Mouse (Mus musculus) spleen, adult 2 months (tissue): Measurements from ENCODE around the gene Arhgap45. TPM values are rescaled to one million over a fixed set of nuclear protein-coding genes. Genes with fewer than 3 reads are reported as not detected.

ENCODE experiments used
- DNase-seq, 2 experiments: peaks; one replicate each; pipeline versions ENCODE4 v3.0.0 to v3.0.0-alpha.2; 2012 to 2021; ENCODE audit warnings: low spot score in 2 of 2, low read depth in 1 of 2
- H3K27ac ChIP-seq: fragments of 200-500 bp; 2 replicates; pipeline ENCODE4 v1.5.1; 2012; ENCODE audit warnings: low read length, inconsistent platforms; ENCODE audit not compliant: insufficient read depth
- H3K27me3 ChIP-seq: fragments of 200-500 bp; 2 replicates; pipeline ENCODE4 v1.6.1; 2012; ENCODE audit warnings: mild to moderate bottlenecking, moderate library complexity, low read length, inconsistent platforms; ENCODE audit not compliant: control insufficient read depth, insufficient read depth
- H3K36me3 ChIP-seq: fragments of 200-500 bp; 2 replicates; pipeline ENCODE4 v1.6.1; 2012; ENCODE audit warnings: mild to moderate bottlenecking, low read length, inconsistent platforms; ENCODE audit not compliant: control insufficient read depth, insufficient read depth
- H3K4me1 ChIP-seq: fragments of 200-500 bp; 2 replicates; pipeline ENCODE4 v1.6.1; 2011; ENCODE audit warnings: inconsistent platforms; ENCODE audit not compliant: control insufficient read depth, insufficient read depth, insufficient read length
- H3K4me3 ChIP-seq: fragments of 200-500 bp; 2 replicates; pipeline ENCODE4 v1.5.1; 2011; ENCODE audit warnings: mild to moderate bottlenecking, inconsistent platforms; ENCODE audit not compliant: insufficient read depth, insufficient read length; ENCODE audit errors: extremely low read depth
- CTCF ChIP-seq: fragments of 200-500 bp; IDR thresholded peaks from 2 replicates; pipeline ENCODE4 v1.5.1; 2011; ENCODE audit warnings: mild to moderate bottlenecking, inconsistent platforms; ENCODE audit not compliant: insufficient read depth, insufficient read length, insufficient replicate concordance; ENCODE audit errors: extremely low read depth
- POLR2A ChIP-seq: fragments of 200-500 bp; IDR thresholded peaks from 2 replicates; pipeline ENCODE4 v1.6.1; 2011; ENCODE audit warnings: low read depth, low read length, inconsistent platforms
- WGBS: fragments of 180-500 bp; shearing (Covaris S2); methylation state at CpG from one replicate; pipeline ENCODE4 v1.1.7; 2018; 5-methylcytosine and 5-hydroxymethylcytosine counted together
- polyA plus RNA-seq: library from polyadenylated mRNA; depleted of rRNA; stranded (reverse); fragments of >200 nt; gene quantifications from 2 replicates; pipeline ENCODE4 v1.2.3, GENCODE M21; 2012

Gene Arhgap45
- polyA plus RNA-seq, 1 experiment: 492 TPM

GRCm38 (mm10) chr10:80030736-80031135 lies 14.3 kb downstream of the Arhgap45 start:
- TF ChIP-seq POLR2A (no peak), CTCF (no peak)
- 86% methylated on average over 17 of the region's 17 CpGs for WGBS
- Histone ChIP-seq H3K27me3 (no peaks in the 10 kb centered on the region), H3K4me3 (no peak overlapping the region), H3K27ac (peak overlapping the region; percentile 96; the same call in 1 of the 2 replicates), H3K4me1 (peaks cover 50% of the 10 kb centered on the region), H3K36me3 (peaks cover 64% of the 10 kb centered on the region)
- no peak for DNase-seq

- WGBS: 6% methylated on average over 5 of the region's 5 CpGs
- DNase-seq: peak; percentile 71 to 86
- Histone ChIP-seq H3K4me1 (peaks cover 42% of the 10 kb centered on the region), H3K27me3 (no peaks in the 10 kb centered on the region), H3K27ac (peak overlapping the region; percentile 96), H3K4me3 (no peak overlapping the region), H3K36me3 (peaks cover 61% of the 10 kb centered on the region)
- TF ChIP-seq CTCF: no peak
Measured at GRCm38 (mm10) chr10:80032799-80033480, 16.5 kb downstream of the Arhgap45 start.

- peak; percentile 23; the same call in 1 of the 2 replicates for TF ChIP-seq CTCF
- TF ChIP-seq POLR2A: no peak
- Histone ChIP-seq H3K4me1 (peaks cover 45% of the 10 kb centered on the region), H3K27ac (peak overlapping the region; percentile 96), H3K36me3 (peaks cover 57% of the 10 kb centered on the region), H3K27me3 (no peaks in the 10 kb centered on the region), H3K4me3 (no peak overlapping the region)
- no peak for DNase-seq
- 26% methylated on average over 9 of the region's 9 CpGs for WGBS
Measured at GRCm38 (mm10) chr10:80033511-80034391, 17.3 kb downstream of the Arhgap45 start.

- H3K27ac ChIP-seq: peak overlapping the region; percentile 33; the same call in 1 of the 2 replicates
- no peaks in the 10 kb centered on the region for H3K27me3 ChIP-seq
- 91% methylated on average over 8 of the region's 8 CpGs for WGBS
- H3K4me1 ChIP-seq: peaks cover 49% of the 10 kb centered on the region
- peaks cover 46% of the 10 kb centered on the region for H3K36me3 ChIP-seq
- DNase-seq: no peak
- no peak for TF ChIP-seq CTCF
- no peak for TF ChIP-seq POLR2A
- H3K4me3 ChIP-seq: no peak overlapping the region
Measured at GRCm38 (mm10) chr10:80035148-80035547, 18.7 kb downstream of the Arhgap45 start.

- WGBS: 90% methylated on average over 5 of the region's 5 CpGs
- peaks cover 48% of the 10 kb centered on the region for H3K4me1 ChIP-seq
- no peaks in the 10 kb centered on the region for H3K27me3 ChIP-seq
- DNase-seq: no peak
- H3K27ac ChIP-seq: peak overlapping the region; percentile 33; the same call in 1 of the 2 replicates
- TF ChIP-seq POLR2A (no peak), CTCF (no peak)
- H3K4me3 ChIP-seq: no peak overlapping the region
- H3K36me3 ChIP-seq: peaks cover 40% of the 10 kb centered on the region
Measured at GRCm38 (mm10) chr10:80035686-80036085, 19.2 kb downstream of the Arhgap45 start.

- no peak for DNase-seq
- 91% methylated on average over 13 of the region's 13 CpGs for WGBS
- no peak overlapping the region for H3K27ac ChIP-seq
- TF ChIP-seq CTCF (no peak), POLR2A (no peak)
- H3K27me3 ChIP-seq: no peaks in the 10 kb centered on the region
- peaks cover 37% of the 10 kb centered on the region for H3K4me1 ChIP-seq
- no peak overlapping the region for H3K4me3 ChIP-seq
- H3K36me3 ChIP-seq: peaks cover 29% of the 10 kb centered on the region
Measured at GRCm38 (mm10) chr10:80036832-80037231, 20.4 kb downstream of the Arhgap45 start.
